Mouse (Mus musculus) embryonic fibroblast, embryonic 13.5 days (primary cell): ENCODE measurements around the gene Trank1.

Source experiments
- CTCF ChIP-seq: IDR thresholded peaks from 2 replicates; pipeline ENCODE4 v1.5.1; 2011; ENCODE audit warnings: mild to moderate bottlenecking, control low read depth, low read length, moderate library complexity, borderline replicate concordance; ENCODE audit not compliant: insufficient read depth
- POLR2A ChIP-seq: IDR thresholded peaks from 2 replicates; pipeline ENCODE4 v1.6.1; 2011; ENCODE audit warnings: low read depth, mild to moderate bottlenecking, control low read depth, low read length, moderate library complexity

- TF ChIP-seq CTCF = no peak
- TF ChIP-seq POLR2A = no peak
These were observed 40.9 kb upstream of the Trank1 start for GRCm38 (mm10) chr9:111270606-111271005.
